Mouse (Mus musculus): ENCODE results near the gene Nrn1l. TPM values are rescaled to one million over a fixed set of nuclear protein-coding genes. Genes with fewer than 3 reads are reported as not detected.

Gene Nrn1l
- not detected for polyA plus RNA-seq (2014; fragmentation: Illumina TruSeq; extraction: RNeasy Lipid Tissue Mini Kit (QIAGEN cat#74804))

GRCm38 (mm10) chr8:105893339-105893738 lies at the start of gene Nrn1l:
Nrn1l (plus strand) TSS chr8:105893567.

GRCm38 (mm10) chr8:105853178-105853577 lies 40.2 kb upstream of the Nrn1l start, which contains the start of gene Cenpt:
Cenpt (minus strand) TSS chr8:105853278.

GRCm38 (mm10) chr8:105854715-105855216 lies 38.6 kb upstream of the Nrn1l start, which contains the start of gene Thap11:
Thap11 (plus strand) TSS chr8:105855132.

GRCm38 (mm10) chr8:105860143-105860981 lies 33.0 kb upstream of the Nrn1l start, which contains the start of gene Nutf2:
Nutf2 (plus strand) TSS chr8:105860580.

GRCm38 (mm10) chr8:105880754-105881520 lies 12.4 kb upstream of the Nrn1l start, which contains the start of gene Edc4:
Edc4 (plus strand) TSS chr8:105880881.

GRCm38 (mm10) chr8:105900180-105900940 lies 7.0 kb downstream of the Nrn1l start, which contains the start of gene Pskh1:
Pskh1 (plus strand) TSS chr8:105900441.

GRCm38 (mm10) chr8:105933762-105934161 lies 40.4 kb downstream of the Nrn1l start, which contains the start of gene Ctrl:
Ctrl (minus strand) TSS chr8:105933862.

GRCm38 (mm10) chr8:105938306-105938669 lies 44.9 kb downstream of the Nrn1l start, which contains the start of gene Psmb10:
Psmb10 (minus strand) TSS chr8:105938444.

GRCm38 (mm10) chr8:105943321-105943739 lies 50.0 kb downstream of the Nrn1l start, which contains the start of gene Lcat:
Lcat (minus strand) TSS chr8:105943382.

Other genes starting within 250 kb of the Nrn1l start
- not detected for gene Carmil2, start 207.3 kb upstream of the Nrn1l start, polyA plus RNA-seq (2014; fragmentation: Illumina TruSeq; extraction: RNeasy Lipid Tissue Mini Kit (QIAGEN cat#74804))
- 1.3 TPM for gene Acd, start 192.5 kb upstream of the Nrn1l start, polyA plus RNA-seq (2014; fragmentation: Illumina TruSeq; extraction: RNeasy Lipid Tissue Mini Kit (QIAGEN cat#74804))
- not detected for gene Pard6a, start 192.4 kb upstream of the Nrn1l start, polyA plus RNA-seq (2014; fragmentation: Illumina TruSeq; extraction: RNeasy Lipid Tissue Mini Kit (QIAGEN cat#74804))
- gene 4933405L10Rik, start 185.9 kb upstream of the Nrn1l start, polyA plus RNA-seq (2014; fragmentation: Illumina TruSeq; extraction: RNeasy Lipid Tissue Mini Kit (QIAGEN cat#74804)), result not detected
- 0.54 TPM for gene Enkd1, start 185.4 kb upstream of the Nrn1l start, polyA plus RNA-seq (2014; fragmentation: Illumina TruSeq; extraction: RNeasy Lipid Tissue Mini Kit (QIAGEN cat#74804))
- gene Gfod2, start 134.9 kb upstream of the Nrn1l start, polyA plus RNA-seq (2014; fragmentation: Illumina TruSeq; extraction: RNeasy Lipid Tissue Mini Kit (QIAGEN cat#74804)), result 0.48 TPM
- 4.8 TPM for gene Ranbp10, start 66.2 kb upstream of the Nrn1l start, polyA plus RNA-seq (2014; fragmentation: Illumina TruSeq; extraction: RNeasy Lipid Tissue Mini Kit (QIAGEN cat#74804))
- gene Tsnaxip1, start 65.8 kb upstream of the Nrn1l start, polyA plus RNA-seq (2014; fragmentation: Illumina TruSeq; extraction: RNeasy Lipid Tissue Mini Kit (QIAGEN cat#74804)), result 2.0 TPM
- 0.68 TPM for gene Cenpt, start 40.3 kb upstream of the Nrn1l start, polyA plus RNA-seq (2014; fragmentation: Illumina TruSeq; extraction: RNeasy Lipid Tissue Mini Kit (QIAGEN cat#74804))
- gene Thap11, start 38.4 kb upstream of the Nrn1l start, polyA plus RNA-seq (2014; fragmentation: Illumina TruSeq; extraction: RNeasy Lipid Tissue Mini Kit (QIAGEN cat#74804)), result 15.2 TPM
- 94.3 TPM for gene Nutf2, start 33.0 kb upstream of the Nrn1l start, polyA plus RNA-seq (2014; fragmentation: Illumina TruSeq; extraction: RNeasy Lipid Tissue Mini Kit (QIAGEN cat#74804))
- gene Edc4, start 12.7 kb upstream of the Nrn1l start, polyA plus RNA-seq (2014; fragmentation: Illumina TruSeq; extraction: RNeasy Lipid Tissue Mini Kit (QIAGEN cat#74804)), result 2.3 TPM
- gene Pskh1, start 6.9 kb downstream of the Nrn1l start, polyA plus RNA-seq (2014; fragmentation: Illumina TruSeq; extraction: RNeasy Lipid Tissue Mini Kit (QIAGEN cat#74804)), result 4.3 TPM
- gene Ctrl, start 40.3 kb downstream of the Nrn1l start, polyA plus RNA-seq (2014; fragmentation: Illumina TruSeq; extraction: RNeasy Lipid Tissue Mini Kit (QIAGEN cat#74804)), result not detected
- gene Psmb10, start 44.9 kb downstream of the Nrn1l start, polyA plus RNA-seq (2014; fragmentation: Illumina TruSeq; extraction: RNeasy Lipid Tissue Mini Kit (QIAGEN cat#74804)), result 0.94 TPM
- not detected for gene Lcat, start 49.8 kb downstream of the Nrn1l start, polyA plus RNA-seq (2014; fragmentation: Illumina TruSeq; extraction: RNeasy Lipid Tissue Mini Kit (QIAGEN cat#74804))
- gene Slc12a4, start 72.5 kb downstream of the Nrn1l start, polyA plus RNA-seq (2014; fragmentation: Illumina TruSeq; extraction: RNeasy Lipid Tissue Mini Kit (QIAGEN cat#74804)), result 3.5 TPM
- not detected for gene Dpep3, start 85.9 kb downstream of the Nrn1l start, polyA plus RNA-seq (2014; fragmentation: Illumina TruSeq; extraction: RNeasy Lipid Tissue Mini Kit (QIAGEN cat#74804))
- gene Dus2, start 97.8 kb downstream of the Nrn1l start, polyA plus RNA-seq (2014; fragmentation: Illumina TruSeq; extraction: RNeasy Lipid Tissue Mini Kit (QIAGEN cat#74804)), result 2.2 TPM
- not detected for gene Dpep2nb, start 112.4 kb downstream of the Nrn1l start, polyA plus RNA-seq (2014; fragmentation: Illumina TruSeq; extraction: RNeasy Lipid Tissue Mini Kit (QIAGEN cat#74804))
- gene Ddx28, start 118.3 kb downstream of the Nrn1l start, polyA plus RNA-seq (2014; fragmentation: Illumina TruSeq; extraction: RNeasy Lipid Tissue Mini Kit (QIAGEN cat#74804)), result 5.1 TPM
- 138 TPM for gene Nfatc3, start 165.3 kb downstream of the Nrn1l start, polyA plus RNA-seq (2014; fragmentation: Illumina TruSeq; extraction: RNeasy Lipid Tissue Mini Kit (QIAGEN cat#74804))
- gene Esrp2, start 243.4 kb downstream of the Nrn1l start, polyA plus RNA-seq (2014; fragmentation: Illumina TruSeq; extraction: RNeasy Lipid Tissue Mini Kit (QIAGEN cat#74804)), result 0.94 TPM